Mouse (Mus musculus): ENCODE results near the gene Rpp25. TPM values are rescaled to one million over a fixed set of nuclear protein-coding genes. Genes with fewer than 3 reads are reported as not detected.

The Rpp25 gene
- total RNA-seq, 2 experiments from 2014 or later = 12.8 to 13.3 TPM

- no peak for DNase-seq (ENCODE audit: low spot score in 2 of 2)
Measured at GRCm38 (mm10) chr9:57553119-57553518, 49.3 kb downstream of the Rpp25 start.

- no peak for DNase-seq (ENCODE audit: low spot score in 2 of 2)
Measured at GRCm38 (mm10) chr9:57554753-57555152, 50.9 kb downstream of the Rpp25 start.

Other genes starting within 250 kb of the Rpp25 start
- 10 to 100 TPM; 30.6 to 32.1 TPM for gene 1700017B05Rik, start 241.4 kb upstream of the Rpp25 start, total RNA-seq (2021)
- gene Ppcdc, start 63.9 kb upstream of the Rpp25 start, total RNA-seq (2021) = 10 to 100 TPM; 16.8 to 17.3 TPM
- gene Scamp5, start 36.0 kb upstream of the Rpp25 start, total RNA-seq (2021) = 100 to 1,000 TPM; 381 to 382 TPM
- 100 to 1,000 TPM; 372 to 373 TPM for gene Cox5a, start 17.2 kb downstream of the Rpp25 start, total RNA-seq (2021)
- 10 to 100 TPM; 16.5 to 24.3 TPM for gene Fam219b, start 33.5 kb downstream of the Rpp25 start, total RNA-seq (2021)
- gene Mpi, start 48.7 kb downstream of the Rpp25 start, total RNA-seq (2021) = 10 to 100 TPM; 68.8 to 70.9 TPM
- 10 to 100 TPM; 24.2 to 24.9 TPM for gene Scamp2, start 56.9 kb downstream of the Rpp25 start, total RNA-seq (2021)
- gene Ulk3, start 85.4 kb downstream of the Rpp25 start, total RNA-seq (2021) = 10 to 100 TPM; 24.0 to 32.2 TPM
- gene Cplx3, start 102.3 kb downstream of the Rpp25 start, total RNA-seq (2021) = 1 to 10 TPM; 1.9 to 4.7 TPM
- not detected for gene Lman1l, start 116.7 kb downstream of the Rpp25 start, total RNA-seq (2021)
- gene Csk, start 149.6 kb downstream of the Rpp25 start, total RNA-seq (2021) = 10 to 100 TPM; 36.4 to 37.1 TPM
- gene Cyp1a2, start 179.7 kb downstream of the Rpp25 start, total RNA-seq (2021) = not detected
- gene Cyp1a1, start 183.9 kb downstream of the Rpp25 start, total RNA-seq (2021) = under 1 TPM; 0.12 to 0.13 TPM
- 10 to 100 TPM; 14.7 to 14.8 TPM for gene Edc3, start 204.5 kb downstream of the Rpp25 start, total RNA-seq (2021)